Mouse (Mus musculus) lung, postnatal 0 days (tissue): Measurements from ENCODE around the gene Ptprn2.

ENCODE experiments used
- CTCF ChIP-seq: IDR thresholded peaks from 2 replicates; pipeline ENCODE4 v1.5.1; 2016; ENCODE audit warnings: antibody characterized with exemption, mild to moderate bottlenecking
- EP300 ChIP-seq: IDR thresholded peaks from 2 replicates; pipeline ENCODE4 v1.6.1; 2016; ENCODE audit warnings: antibody characterized with exemption, mild to moderate bottlenecking, control low read depth

GRCm38 (mm10) chr12:116740141-116740540 is 254.6 kb downstream of the Ptprn2 start:
- TF ChIP-seq CTCF, result no peak
- TF ChIP-seq EP300, result no peak
